Mouse (Mus musculus): Measurements from ENCODE around the gene Cks2.

DNA sequence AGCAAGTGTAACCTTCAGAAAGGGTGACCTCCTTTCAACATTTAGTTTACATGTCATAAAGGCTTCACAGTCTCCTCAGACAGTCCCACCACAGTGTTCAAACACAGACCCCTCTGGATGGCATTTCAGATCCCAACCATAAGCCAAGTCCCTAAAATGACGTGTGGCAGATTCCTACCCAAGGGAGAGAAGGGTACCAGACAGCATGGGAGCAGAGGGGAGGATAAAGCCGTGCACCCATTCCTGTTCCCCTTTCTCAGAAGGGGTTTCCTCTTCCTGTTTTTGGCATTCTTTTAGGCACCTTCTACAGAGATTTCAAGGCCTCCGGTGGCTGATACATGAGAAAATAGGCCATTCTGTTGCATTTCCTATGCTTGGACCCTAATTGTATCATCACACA is 13.1 kb downstream of the Cks2 start:
- TF ChIP-seq POLR2A (IDR thresholded peaks at IDR 0.05; ENCODE audit: insufficient read depth, low read depth, low read length) (no peak), CTCF (IDR thresholded peaks at IDR 0.05) (no peak), EP300 (IDR thresholded peaks at IDR 0.05; ENCODE audit: insufficient read depth, low read depth, low read length) (no peak)
